8 mouse cellular contexts compared by ENCODE assay signal in genomic region chr1:168473255-168474069, GRCm38 (mm10). TPM values are rescaled to one million over a fixed set of nuclear protein-coding genes. Genes with fewer than 3 reads are reported as not detected.
DNase-seq lines count a peak whose midpoint lies in the region; ATAC-seq and TF ChIP-seq lines count a peak whose summit lies in the region.

No protein-coding gene starts in this region.

- H3K4me1 ChIP-seq in heart, postnatal 0 days (ENCODE audit: control insufficient read depth, insufficient read depth), result 0 out of 2 replicates have a peak, but pooled peaks cover 7% of the 10 kb centered on the region
- peaks cover 39% of the 10 kb centered on the region for H3K4me1 ChIP-seq in forebrain, embryonic 14.5 days (ENCODE audit: control insufficient read depth, insufficient read depth, low read length)
- peaks cover 45% of the 10 kb centered on the region for H3K4me1 ChIP-seq in midbrain, embryonic 14.5 days (ENCODE audit: control insufficient read depth, insufficient read depth, low read length)

- no peak overlapping the region for H3K4me3 ChIP-seq in heart, postnatal 0 days (ENCODE audit: low read depth, low read length)
- H3K4me3 ChIP-seq in forebrain, embryonic 14.5 days (ENCODE audit: low read depth, low read length), result no peak overlapping the region
- no peak overlapping the region for H3K4me3 ChIP-seq in midbrain, embryonic 14.5 days (replicated peaks; ENCODE audit: low read depth, low read length)

- intact Hi-C loops in left cerebral cortex, postnatal 36 days (cut with DNase I), result no loop called here

- H3K9ac ChIP-seq in heart, postnatal 0 days (replicated peaks; ENCODE audit: low read depth, low read length), result no peak overlapping the region
- no peak overlapping the region for H3K9ac ChIP-seq in forebrain, embryonic 14.5 days (ENCODE audit: low read length)
- no peak overlapping the region for H3K9ac ChIP-seq in midbrain, embryonic 14.5 days (replicated peaks; ENCODE audit: low read length)

- H3K9me3 ChIP-seq in heart, postnatal 0 days (replicated peaks; ENCODE audit: control insufficient read depth, low read length), result no peaks in the 10 kb centered on the region
- H3K9me3 ChIP-seq in forebrain, embryonic 14.5 days (replicated peaks; ENCODE audit: control insufficient read depth, low read length), result no peaks in the 10 kb centered on the region
- H3K9me3 ChIP-seq in midbrain, embryonic 14.5 days (ENCODE audit: control insufficient read depth, low read length), result no peaks in the 10 kb centered on the region

- H3K36me3 ChIP-seq in heart, postnatal 0 days (replicated peaks; ENCODE audit: control insufficient read depth, insufficient read depth, low read length), result no peaks in the 10 kb centered on the region
- H3K36me3 ChIP-seq in forebrain, embryonic 14.5 days (ENCODE audit: control insufficient read depth, insufficient read depth, low read length), result no peaks in the 10 kb centered on the region
- no peaks in the 10 kb centered on the region for H3K36me3 ChIP-seq in midbrain, embryonic 14.5 days (ENCODE audit: control insufficient read depth, insufficient read depth, low read length)

- no peak for TF ChIP-seq EP300 in heart, postnatal 0 days (IDR thresholded peaks at IDR 0.05; ENCODE audit: low read depth)

- peak; percentile 32 for DNase-seq in heart, postnatal 0 days (ENCODE audit: low spot score)
- no peak for DNase-seq in heart, adult 8-10 months (ENCODE audit: low spot score)
- peak; percentile 11 for DNase-seq in brain, adult 2 months (ENCODE audit: low read depth, low spot score)
- DNase-seq in forebrain, embryonic 14.5 days (ENCODE audit: low spot score), result peak; percentile 87
- DNase-seq in midbrain, embryonic 14.5 days, result peak; percentile 80
- no peak for DNase-seq in natural killer cell, adult 2 months (ENCODE audit: low spot score in 2 of 2)
- no peak for DNase-seq in left cerebral cortex, postnatal 36 days (ENCODE audit: low spot score in 2 of 2)
- DNase-seq in frontal cortex, postnatal 10 days (ENCODE audit: low spot score in 2 of 2), result no peak

- ATAC-seq in heart, postnatal 0 days (ENCODE audit: insufficient read depth, low read depth), result no peak
- peak; percentile 95 for ATAC-seq in forebrain, embryonic 14.5 days
- peak; percentile 89 for ATAC-seq in midbrain, embryonic 14.5 days (ENCODE audit: low FRiP score, low TSS enrichment)

- TF ChIP-seq CTCF in heart, postnatal 0 days (IDR thresholded peaks at IDR 0.05; ENCODE audit: low read depth), result no peak

- 37% methylated on average over 12 of the region's 12 CpGs for WGBS in heart, postnatal 0 days
- 9% methylated on average over 12 of the region's 12 CpGs for WGBS in forebrain, embryonic 14.5 days
- WGBS in midbrain, embryonic 14.5 days, result 9% methylated on average over 12 of the region's 12 CpGs

- no peaks in the 10 kb centered on the region for H3K27me3 ChIP-seq in heart, postnatal 0 days (ENCODE audit: control insufficient read depth, insufficient read depth, low read length)
- H3K27me3 ChIP-seq in forebrain, embryonic 14.5 days (replicated peaks; ENCODE audit: control insufficient read depth, insufficient read depth, low read length), result no peaks in the 10 kb centered on the region
- H3K27me3 ChIP-seq in midbrain, embryonic 14.5 days (ENCODE audit: control insufficient read depth, insufficient read depth, low read length), result 0 out of 2 replicates have a peak, but pooled peaks cover 2% of the 10 kb centered on the region

- H3K27ac ChIP-seq in heart, postnatal 0 days (ENCODE audit: low read depth), result no peak overlapping the region
- peak overlapping the region; percentile 65; the same call in 1 of the 2 replicates for H3K27ac ChIP-seq in forebrain, embryonic 14.5 days (ENCODE audit: low read depth, low read length)
- H3K27ac ChIP-seq in midbrain, embryonic 14.5 days (replicated peaks; ENCODE audit: low read depth, low read length), result no peak overlapping the region

- no peak overlapping the region for H3K4me2 ChIP-seq in heart, postnatal 0 days (ENCODE audit: low read depth, low read length)
- H3K4me2 ChIP-seq in forebrain, embryonic 14.5 days (ENCODE audit: low read length), result peak overlapping the region; percentile 28
- H3K4me2 ChIP-seq in midbrain, embryonic 14.5 days (ENCODE audit: low read length), result peak overlapping the region; percentile 33

RNA-seq across cellular contexts. Expression of gene Pbx1, which starts 41.4 kb away (rescaled TPM):
- total RNA-seq in heart, postnatal 0 days (2014; rRNA removed; ENCODE audit: low replicate concordance), result 31.3 and 42.9 TPM in 2 replicates
- polyA plus RNA-seq in heart, postnatal 0 days (2015; fragmentation: Nextera tagmentation; extraction: Ambion mirVana), result 15.7 and 17.1 TPM in 2 replicates
- 10 to 100 TPM; 48.1 to 60.7 (median 56.2) TPM for total RNA-seq in heart, adult 8-10 months (2022)
- polyA plus RNA-seq in forebrain, embryonic 14.5 days (2014; fragmentation: Nextera tagmentation; extraction: Ambion mirVana), result 66.7 and 76.8 TPM in 2 replicates
- polyA plus RNA-seq in midbrain, embryonic 14.5 days (2014; fragmentation: Nextera tagmentation; extraction: Ambion mirVana), result 114 and 125 TPM in 2 replicates
- total RNA-seq in left cerebral cortex, postnatal 36 days (2021), result 100 to 1,000 TPM; 137 to 149 TPM

Comparison
In these comparisons a context has a peak if more than half of its experiments do, and no peak if none do; other contexts are left out.
1. DNase-seq: peak in heart, postnatal 0 days (single experiment), brain, adult 2 months (single experiment), forebrain, embryonic 14.5 days (single experiment) and midbrain, embryonic 14.5 days (single experiment); none in heart, adult 8-10 months (single experiment), natural killer cell, adult 2 months (0 of 2), left cerebral cortex, postnatal 36 days (0 of 2) and frontal cortex, postnatal 10 days (0 of 2).